Mouse (Mus musculus) MEL (cell line): ENCODE results near the gene Syn1. TPM values are rescaled to one million over a fixed set of nuclear protein-coding genes. Genes with fewer than 3 reads are reported as not detected.

Source experiments
- DNase-seq: peaks from one replicate; pipeline ENCODE4 v3.0.0; 2011; ENCODE audit warnings: low read depth, low spot score
- H3K27ac ChIP-seq: 2 replicates; pipeline ENCODE4 v1.5.1; 2012; ENCODE audit warnings: low read depth, mild to moderate bottlenecking, control low read depth, low read length, moderate library complexity; ENCODE audit not compliant: control insufficient read depth
- H3K27me3 ChIP-seq, 2 experiments: fragments of 150-350 bp in 1 of 2; sonication (generic) in 1 of 2; 2 replicates each; pipeline ENCODE4 v1.6.1; 2012; ENCODE audit warnings: low read length in 2 of 2, mild to moderate bottlenecking in 2 of 2, improper control_type of control experiment in 1 of 2, moderate library complexity in 1 of 2; ENCODE audit not compliant: insufficient read depth in 2 of 2, control insufficient read depth in 1 of 2
- H3K36me3 ChIP-seq, 2 experiments: 2 replicates each; pipeline ENCODE4 v1.6.1; 2012 to 2014; ENCODE audit warnings: low read length in 2 of 2, improper control_type of control experiment in 1 of 2, inconsistent platforms in 1 of 2, mild to moderate bottlenecking in 1 of 2; ENCODE audit not compliant: insufficient read depth in 2 of 2, control insufficient read depth in 1 of 2
- H3K4me1 ChIP-seq, 2 experiments: fragments of 150-350 bp in 1 of 2; sonication (generic) in 1 of 2; 2 replicates each; pipeline ENCODE4 v1.6.1; 2012; ENCODE audit warnings: low read length in 2 of 2, improper control_type of control experiment in 1 of 2, mild to moderate bottlenecking in 1 of 2; ENCODE audit not compliant: insufficient read depth in 2 of 2, control insufficient read depth in 1 of 2
- H3K4me3 ChIP-seq, 2 experiments: fragments of 150-350 bp in 1 of 2; sonication (generic) in 1 of 2; 2 replicates each; pipeline ENCODE4 v1.5.1; 2012; ENCODE audit warnings: low read depth in 2 of 2, low read length in 2 of 2, mild to moderate bottlenecking in 2 of 2, moderate library complexity in 2 of 2, control low read depth in 1 of 2, improper control_type of control experiment in 1 of 2; ENCODE audit not compliant: control insufficient read depth in 1 of 2, insufficient read depth in 1 of 2
- H3K79me2 ChIP-seq: 2 replicates; pipeline ENCODE4 v1.6.1; 2012; ENCODE audit warnings: mild to moderate bottlenecking, low read length, moderate library complexity; ENCODE audit not compliant: control insufficient read depth, poor library complexity, insufficient read depth
- H3K9ac ChIP-seq: 2 replicates; pipeline ENCODE4 v1.6.1; 2012; ENCODE audit warnings: low read depth, mild to moderate bottlenecking, control low read depth, low read length, moderate library complexity; ENCODE audit not compliant: control insufficient read depth, poor library complexity, severe bottlenecking
- H3K9me3 ChIP-seq: fragments of 150-350 bp; sonication (generic); replicated peaks from 2 replicates; pipeline ENCODE4 v1.6.1; 2012; ENCODE audit warnings: mild to moderate bottlenecking, low read length, improper control_type of control experiment, moderate library complexity; ENCODE audit not compliant: insufficient read depth
- BHLHE40 ChIP-seq: IDR thresholded peaks from 2 replicates; pipeline ENCODE4 v1.6.1; 2012; ENCODE audit warnings: low read depth, mild to moderate bottlenecking, inconsistent platforms, low read length, improper control_type of control experiment, borderline replicate concordance
- CHD1 ChIP-seq: IDR thresholded peaks from 2 replicates; pipeline ENCODE4 v1.6.1; 2012; ENCODE audit warnings: low read depth, mild to moderate bottlenecking, inconsistent platforms, low read length, improper control_type of control experiment
- E2F4 ChIP-seq: IDR thresholded peaks from 2 replicates; pipeline ENCODE4 v1.6.1; 2011; ENCODE audit warnings: low read depth, low read length, improper control_type of control experiment, borderline replicate concordance
- ELF1 ChIP-seq: IDR thresholded peaks from 2 replicates; pipeline ENCODE4 v1.6.1; 2014; ENCODE audit warnings: low read depth, mild to moderate bottlenecking, inconsistent platforms, low read length, improper control_type of control experiment, moderate library complexity
- JUND ChIP-seq: IDR thresholded peaks from 2 replicates; pipeline ENCODE4 v1.6.1; 2011; ENCODE audit warnings: low read depth, mild to moderate bottlenecking, improper control_type of control experiment, low read length
- KAT2A ChIP-seq: conservative IDR thresholded peaks from 2 replicates; pipeline ENCODE4 v1.6.1; 2012; ENCODE audit warnings: low read depth, low read length, improper control_type of control experiment, inconsistent platforms
- MAZ ChIP-seq: IDR thresholded peaks from 2 replicates; pipeline ENCODE4 v1.6.1; 2012; ENCODE audit warnings: low read depth, mild to moderate bottlenecking, inconsistent platforms, low read length, improper control_type of control experiment
- MEF2A ChIP-seq: IDR thresholded peaks from 2 replicates; pipeline ENCODE4 v1.6.1; 2014; ENCODE audit warnings: low read depth, mild to moderate bottlenecking, inconsistent platforms, low read length, improper control_type of control experiment; ENCODE audit not compliant: poor library complexity, insufficient replicate concordance, severe bottlenecking; ENCODE audit errors: extremely low read depth
- POLR2A ChIP-seq, 2 experiments: IDR thresholded peaks; 2 replicates each; pipeline ENCODE4 v1.6.1; 2011 to 2012; ENCODE audit warnings: low read length in 2 of 2, mild to moderate bottlenecking in 2 of 2, control low read depth in 1 of 2, improper control_type of control experiment in 1 of 2, low read depth in 1 of 2, moderate library complexity in 1 of 2; ENCODE audit not compliant: control insufficient read depth in 1 of 2, insufficient read depth in 1 of 2, poor library complexity in 1 of 2
- POLR2AphosphoS5 ChIP-seq: IDR thresholded peaks from 2 replicates; pipeline ENCODE4 v1.6.1; 2012; ENCODE audit warnings: low read depth, borderline replicate concordance, mild to moderate bottlenecking, inconsistent platforms, low read length, moderate library complexity, mixed read lengths
- RAD21 ChIP-seq: IDR thresholded peaks from 2 replicates; pipeline ENCODE4 v1.6.1; 2011; ENCODE audit warnings: mild to moderate bottlenecking, low read depth, low read length, improper control_type of control experiment
- SIN3A ChIP-seq: IDR thresholded peaks from 2 replicates; pipeline ENCODE4 v1.6.1; 2012; ENCODE audit warnings: low read length, improper control_type of control experiment, inconsistent platforms
- SMC3 ChIP-seq: IDR thresholded peaks from 2 replicates; pipeline ENCODE4 v1.6.1; 2011; ENCODE audit warnings: low read depth, low read length, improper control_type of control experiment
- TBP ChIP-seq: IDR thresholded peaks from 2 replicates; pipeline ENCODE4 v1.8.0; 2011; ENCODE audit warnings: low read depth, low read length, improper control_type of control experiment
- UBTF ChIP-seq: IDR thresholded peaks from 2 replicates; pipeline ENCODE4 v1.6.1; 2012; ENCODE audit warnings: low read depth, mild to moderate bottlenecking, inconsistent platforms, low read length, improper control_type of control experiment, moderate library complexity, borderline replicate concordance; ENCODE audit not compliant: insufficient read depth
- USF2 ChIP-seq, 2 experiments: IDR thresholded peaks; 2 replicates each; pipeline ENCODE4 v1.6.1; 2011 to 2012; ENCODE audit warnings: improper control_type of control experiment in 2 of 2, low read length in 2 of 2, borderline replicate concordance in 1 of 2, inconsistent platforms in 1 of 2, low read depth in 1 of 2, mild to moderate bottlenecking in 1 of 2; ENCODE audit not compliant: insufficient read depth in 1 of 2
- ZKSCAN1 ChIP-seq: IDR thresholded peaks from 2 replicates; pipeline ENCODE4 v1.6.1; 2012; ENCODE audit warnings: low read depth, mild to moderate bottlenecking, inconsistent platforms, low read length, improper control_type of control experiment, moderate library complexity
- polyA plus RNA-seq, 2 experiments: library from polyadenylated mRNA; stranded (reverse) in 1 of 2; unstranded in 1 of 2; fragments of >175 nt in 1 of 2; fragments of >200 nt in 1 of 2; gene quantifications; 2 replicates each; pipeline versions ENCODE4 v1.2.1 to v1.2.4; 2012; ENCODE audit warnings: low replicate concordance in 2 of 2, low read depth in 1 of 2; ENCODE audit not compliant: insufficient read length in 2 of 2, insufficient read depth in 1 of 2, missing spikeins in 1 of 2
- total RNA-seq: library from RNA; depleted of rRNA; stranded (reverse); fragments of 300-350 nt; gene quantifications from 2 replicates; pipeline ENCODE4 v1.2.3, GENCODE M21; 2012; rRNA removed

Gene Syn1
- total and polyA plus RNA-seq, 3 experiments, result 0.08 to 0.22 TPM; not detected in 1

DNA sequence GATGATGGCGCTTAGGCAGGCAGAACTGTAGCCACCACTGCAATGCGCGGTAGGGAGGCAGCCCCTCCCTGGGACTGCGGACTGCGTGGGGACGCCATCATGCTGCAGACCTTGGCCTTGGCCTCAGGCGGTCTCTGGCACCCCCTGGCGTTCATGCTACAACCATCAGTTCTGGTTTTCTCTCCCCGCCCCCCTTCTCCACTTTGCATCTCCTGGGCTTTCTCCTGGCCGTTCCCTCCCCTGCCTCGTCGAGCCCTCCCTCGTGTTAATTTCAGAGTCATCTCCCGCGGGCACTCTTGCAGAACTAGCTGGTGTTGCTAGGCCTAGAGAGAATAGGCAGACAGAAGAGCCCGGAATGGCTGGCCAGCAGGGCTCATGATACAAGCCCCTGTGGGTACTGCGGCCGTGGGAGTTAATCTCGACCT is 101.6 kb downstream of the Syn1 start (continued):
- TF ChIP-seq MAZ, result peak; percentile 90
- TF ChIP-seq POLR2AphosphoS5, result no peak
- no peak for TF ChIP-seq ELF1
- peak; percentile 87 for TF ChIP-seq RAD21
- no peak for TF ChIP-seq E2F4
- TF ChIP-seq POLR2A (IDR thresholded peaks at IDR 0.05; ENCODE audit: control insufficient read depth in 1 of 2, insufficient read depth in 1 of 2, low read depth in 1 of 2, low read length in 2 of 2, poor library complexity in 1 of 2), result peak in 1 of 2 experiments; percentile 23; a peak in 1 of 4 replicates
- TF ChIP-seq CHD1, result no peak
- no peak for TF ChIP-seq TBP
- no peak for TF ChIP-seq KAT2A
- peak; percentile 79 for TF ChIP-seq SMC3
- no peak for TF ChIP-seq JUND
- TF ChIP-seq SIN3A, result peak; percentile 73
- no peak for TF ChIP-seq ZKSCAN1
- no peak for TF ChIP-seq BHLHE40
- no peak for TF ChIP-seq USF2 (IDR thresholded peaks at IDR 0.05; ENCODE audit: borderline replicate concordance in 1 of 2, insufficient read depth in 1 of 2, low read depth in 1 of 2, low read length in 2 of 2)
- no peak for TF ChIP-seq UBTF
- TF ChIP-seq MEF2A, result no peak

GRCm38 (mm10) chrX:20816974-20817373 is 103.8 kb downstream of the Syn1 start:
- H3K27ac ChIP-seq, result no peak overlapping the region
- peak; percentile 21 for DNase-seq
- no peaks in the 10 kb centered on the region for H3K79me2 ChIP-seq
- H3K27me3 ChIP-seq, result no peaks in the 10 kb centered on the region
- no peak for TF ChIP-seq TBP
- H3K36me3 ChIP-seq, result no peaks in the 10 kb centered on the region; a peak in 1 of 4 replicates
- H3K4me1 ChIP-seq, result peaks cover 0 to 4% of the 10 kb centered on the region in 2 experiments; a peak in 2 of 4 replicates
- H3K9ac ChIP-seq, result no peak overlapping the region
- H3K4me3 ChIP-seq, result no peak overlapping the region
- H3K9me3 ChIP-seq, result no peaks in the 10 kb centered on the region

Other genes starting within 250 kb of the Syn1 start
- gene Cdk16, start 233.1 kb downstream of the Syn1 start, total RNA-seq, result 31.9 and 36.6 TPM in 2 replicates
- gene Cdk16, start 233.1 kb downstream of the Syn1 start, polyA plus RNA-seq, result 100 to 1,000 TPM in 1 of 2 experiments, not detected in 1; 136 TPM
- 13.8 and 17.8 TPM in 2 replicates for gene Usp11, start 217.1 kb downstream of the Syn1 start, total RNA-seq
- 10 to 100 TPM in 1 of 2 experiments, not detected in 1; 34.4 TPM for gene Usp11, start 217.1 kb downstream of the Syn1 start, polyA plus RNA-seq
- 98.2 and 115 TPM in 2 replicates for gene Araf, start 123.2 kb downstream of the Syn1 start, total RNA-seq
- 100 to 1,000 TPM; 174 to 236 TPM for gene Araf, start 123.2 kb downstream of the Syn1 start, polyA plus RNA-seq
- gene Timp1, start 50.8 kb downstream of the Syn1 start, total RNA-seq, result 0.27 TPM in 1 of 2 replicates, not detected in the other
- gene Timp1, start 50.8 kb downstream of the Syn1 start, polyA plus RNA-seq, result under 1 TPM in 1 of 2 experiments, not detected in 1; 0.49 TPM
- gene Cfp, start 10.6 kb upstream of the Syn1 start, total RNA-seq, result 2.0 and 2.6 TPM in 2 replicates
- gene Cfp, start 10.6 kb upstream of the Syn1 start, polyA plus RNA-seq, result 10 to 100 TPM in 1 of 2 experiments, not detected in 1; 11.4 TPM
- gene Elk1, start 29.6 kb upstream of the Syn1 start, total RNA-seq, result 5.4 and 6.1 TPM in 2 replicates
- 10 to 100 TPM in 1 of 2 experiments, not detected in 1; 12.5 TPM for gene Elk1, start 29.6 kb upstream of the Syn1 start, polyA plus RNA-seq
- 62.3 and 78.8 TPM in 2 replicates for gene Uxt, start 41.0 kb upstream of the Syn1 start, total RNA-seq
- 10 to 100 TPM in 1 of 2 experiments, not detected in 1; 88.8 TPM for gene Uxt, start 41.0 kb upstream of the Syn1 start, polyA plus RNA-seq
- 5.1 and 5.7 TPM in 2 replicates for gene Zfp182, start 141.3 kb upstream of the Syn1 start, total RNA-seq
- gene Zfp182, start 141.3 kb upstream of the Syn1 start, polyA plus RNA-seq, result 1 to 10 TPM in 1 of 2 experiments, not detected in 1; 4.5 TPM
- gene Spaca5, start 147.4 kb upstream of the Syn1 start, total RNA-seq, result not detected in 2 replicates
- not detected for gene Spaca5, start 147.4 kb upstream of the Syn1 start, polyA plus RNA-seq
- gene Zfp300, start 168.5 kb upstream of the Syn1 start, total RNA-seq, result not detected in 2 replicates
- not detected for gene Zfp300, start 168.5 kb upstream of the Syn1 start, polyA plus RNA-seq
- gene Ssxa1, start 194.8 kb upstream of the Syn1 start, total RNA-seq, result not detected in 2 replicates
- gene Ssxa1, start 194.8 kb upstream of the Syn1 start, polyA plus RNA-seq, result not detected